Mouse (Mus musculus) right cerebral cortex, postnatal 10 days (tissue): ENCODE data around the gene Gm5065.

Experiments
- DNase-seq, 2 experiments: peaks; one replicate each; pipeline ENCODE4 v3.0.0; 2021; ENCODE audit warnings: low spot score in 2 of 2

The Gm5065 gene

DNA sequence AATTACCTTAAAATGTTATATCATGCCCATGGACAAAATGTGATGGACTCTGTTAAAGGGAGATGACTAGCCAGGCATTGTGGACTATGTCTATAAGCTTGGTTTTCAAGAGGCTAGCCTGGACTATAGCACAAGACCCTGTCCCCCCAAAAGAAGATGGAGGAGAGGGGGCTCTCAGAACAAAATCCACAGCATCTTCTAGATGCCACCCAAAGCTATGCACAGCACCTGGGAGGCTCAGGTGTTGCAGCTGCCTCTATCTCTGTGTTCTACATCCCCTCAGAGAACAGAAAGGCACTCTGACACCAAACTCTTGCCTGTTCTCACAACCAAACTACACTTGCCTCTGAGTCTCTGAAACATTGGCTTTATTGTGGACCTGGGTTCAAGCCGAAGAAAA is at the start of gene Gm5065:
TSS of gene Gm5065 (plus strand) at position 301 of the 400 bp plus-strand sequence.
- no peak for DNase-seq

DNA sequence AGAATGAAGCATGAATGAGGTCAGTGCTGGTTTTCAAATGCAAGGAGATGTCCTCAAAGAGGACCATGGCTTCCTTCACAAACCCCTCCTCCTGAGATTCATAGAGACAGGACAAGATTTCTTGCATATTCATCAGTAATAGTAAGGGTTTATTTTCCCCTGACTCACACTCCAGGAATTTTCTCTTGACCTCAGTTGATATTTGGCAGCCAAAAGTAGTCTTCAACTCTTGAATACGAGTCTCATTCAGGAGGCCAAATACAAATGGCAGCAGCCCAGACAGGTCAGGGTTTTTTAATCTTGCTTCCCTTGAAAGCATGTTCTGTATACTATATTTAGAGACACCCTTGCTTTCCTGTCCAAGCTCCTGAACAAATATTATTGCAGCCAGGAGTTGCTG is 22.8 kb upstream of the Gm5065 start:
- no peak for DNase-seq

- DNase-seq = no peak
These were observed 598 bp downstream of the Gm5065 start, which contains the start of gene Nlrp2 for GRCm38 (mm10) chr7:5350935-5351334. Gene Nlrp2, minus strand, starts transcription at chr7:5351035.

- DNase-seq = no peak
These were observed 13.3 kb downstream of the Gm5065 start for GRCm38 (mm10) chr7:5363599-5363998.

- DNase-seq = no peak
These were observed 16.4 kb downstream of the Gm5065 start for GRCm38 (mm10) chr7:5366724-5367123.

GRCm38 (mm10) chr7:5406201-5406600 is 55.9 kb downstream of the Gm5065 start:
- DNase-seq = no peak
